Mouse (Mus musculus): ENCODE measurements around the gene Ola1.

- TF ChIP-seq CTCF (IDR thresholded peaks at IDR 0.05; ENCODE audit: low read depth) (no peak), EP300 (IDR thresholded peaks at IDR 0.05; ENCODE audit: low read depth) (no peak)
Measured at GRCm38 (mm10) chr2:73185185-73185584, 33.5 kb downstream of the Ola1 start.

All from liver, postnatal 0 days (tissue).